Comparison of ENCODE assay signal across 29 mouse cellular contexts in the genomic region with DNA sequence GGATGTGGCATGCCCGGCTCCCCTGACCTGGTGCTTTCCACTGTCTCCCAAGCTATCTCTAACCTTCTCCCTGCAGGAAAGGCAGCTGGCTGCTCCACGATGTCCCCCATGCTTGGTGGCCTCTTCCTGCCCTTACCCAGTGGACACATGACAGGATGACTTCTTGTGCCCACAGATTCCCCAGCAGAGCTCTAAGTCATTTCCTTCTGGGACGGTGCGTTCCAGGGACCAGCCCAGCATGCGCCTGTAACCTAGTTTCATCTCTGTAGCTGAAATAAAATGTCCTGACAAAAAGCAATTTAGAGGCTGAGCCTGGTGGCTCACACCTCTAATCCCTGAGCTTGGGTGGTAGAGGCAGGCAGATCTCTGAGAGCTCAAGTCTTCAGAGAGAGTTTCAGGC. TPM values are rescaled to one million over a fixed set of nuclear protein-coding genes. Genes with fewer than 3 reads are reported as not detected.
DNase-seq lines count a peak whose midpoint lies in the region; ATAC-seq and TF ChIP-seq lines count a peak whose summit lies in the region.
"Had no signal": no experiment of that assay in that cellular context is flagged by ENCODE, and none has a peak within 500 bp of the region (broad histone marks: within the 10 kb centered on the region; RNA-seq: fewer than 3 reads in every experiment).

No protein-coding gene starts in this region.

- peak; percentile 50 to 56 for DNase-seq in cerebellum, adult 2 months
- no peak for DNase-seq in cerebellum, adult 8-10 months
- DNase-seq in neural tube, embryonic 11.5 days (ENCODE audit: low spot score): no peak
- DNase-seq in neural tube, embryonic 10.5 days (ENCODE audit: extremely low spot score, low spot score): no peak
- peak; percentile 31 to 40 for DNase-seq in cerebellum, postnatal 25 days
- no peak for DNase-seq in left cerebral cortex, adult 18-20 months (ENCODE audit: low spot score in 2 of 2)
- DNase-seq: adrenal gland, adult 8-10 months; adrenal gland, postnatal 36 days; B cell, adult 2 months; embryo, embryonic 11 days; gastrocnemius, adult 2 months; gastrocnemius, postnatal 25 days; heart, postnatal 36 days had no signal

- no peak for TF ChIP-seq CTCF in cerebellum, adult 2 months (IDR thresholded peaks at IDR 0.05; ENCODE audit: borderline replicate concordance, insufficient read depth, low read depth, low read length)

- no peak overlapping the region for H3K4me3 ChIP-seq in cerebellum, adult 2 months (replicated peaks; ENCODE audit: insufficient read depth, low read depth, low read length)
- H3K4me3 ChIP-seq in neural tube, embryonic 11.5 days (ENCODE audit: low read depth, low read length): no peak overlapping the region
- H3K4me3 ChIP-seq: embryonic facial prominence, embryonic 15.5 days; erythroblast, embryonic 14.5 days; forebrain, embryonic 10.5 days; gastrocnemius, adult 2 months; heart, embryonic 13.5 days; hindbrain, embryonic 15.5 days had no signal

- no peak for TF ChIP-seq POLR2A in cerebellum, adult 2 months (IDR thresholded peaks at IDR 0.05; ENCODE audit: borderline replicate concordance, insufficient read depth, low read length)

- no peaks in the 10 kb centered on the region for H3K36me3 ChIP-seq in neural tube, embryonic 11.5 days (ENCODE audit: control insufficient read depth, insufficient read depth, low read length)
- H3K36me3 ChIP-seq: forebrain, embryonic 10.5 days; G1E; hindbrain, embryonic 15.5 days had no signal

- H3K4me1 ChIP-seq in cerebellum, adult 2 months (ENCODE audit: control insufficient read depth, insufficient read depth, low read length): peaks cover 9% of the 10 kb centered on the region
- H3K4me1 ChIP-seq in neural tube, embryonic 11.5 days (ENCODE audit: control insufficient read depth, insufficient read depth, low read length): no peaks in the 10 kb centered on the region
- H3K4me1 ChIP-seq: embryonic facial prominence, embryonic 15.5 days; hindbrain, embryonic 15.5 days had no signal

- 31% methylated on average over 5 of the region's 5 CpGs for WGBS in cerebellum, adult 2 months
- 72% methylated on average over 5 of the region's 5 CpGs for WGBS in neural tube, embryonic 11.5 days

- no peaks in the 10 kb centered on the region for H3K27me3 ChIP-seq in cerebellum, adult 2 months (ENCODE audit: control insufficient read depth, insufficient read depth, low read length)
- no peaks in the 10 kb centered on the region for H3K27me3 ChIP-seq in neural tube, embryonic 11.5 days (ENCODE audit: control insufficient read depth, insufficient read depth, low read length)
- H3K27me3 ChIP-seq: embryonic facial prominence, embryonic 15.5 days; hindbrain, embryonic 15.5 days had no signal

- 0 out of 2 replicates have a peak overlapping the region, but pooled peaks have one; percentile 0 for H3K27ac ChIP-seq in cerebellum, adult 2 months (ENCODE audit: insufficient read depth, low read length)
- H3K27ac ChIP-seq in neural tube, embryonic 11.5 days (ENCODE audit: low read depth, low read length): 0 out of 2 replicates have a peak overlapping the region, but pooled peaks have one; percentile 1
- H3K27ac ChIP-seq: embryonic facial prominence, embryonic 15.5 days; forebrain, embryonic 10.5 days; gastrocnemius, adult 2 months; heart, embryonic 13.5 days; hindbrain, embryonic 15.5 days had no signal

- no peak for ATAC-seq in neural tube, embryonic 11.5 days (ENCODE audit: insufficient read depth, low FRiP score, low TSS enrichment)
- ATAC-seq: CD4-positive, CD25-positive, alpha-beta regulatory T cell, adult 4 months; forebrain, embryonic 14.5 days; intestine, embryonic 16.5 days had no signal

- H3K9me3 ChIP-seq in neural tube, embryonic 11.5 days (ENCODE audit: control insufficient read depth, low read length): no peaks in the 10 kb centered on the region
- H3K9me3 ChIP-seq: embryonic facial prominence, embryonic 15.5 days; forebrain, embryonic 10.5 days; G1E; heart, embryonic 13.5 days; hindbrain, embryonic 15.5 days had no signal

- no peak overlapping the region for H3K9ac ChIP-seq in neural tube, embryonic 11.5 days (ENCODE audit: low read length)
- H3K9ac ChIP-seq: embryonic facial prominence, embryonic 15.5 days; hindbrain, embryonic 15.5 days had no signal

- H3K4me2 ChIP-seq in neural tube, embryonic 11.5 days (ENCODE audit: low read depth): no peak overlapping the region
- H3K4me2 ChIP-seq: embryonic facial prominence, embryonic 15.5 days; heart, embryonic 13.5 days; hindbrain, embryonic 15.5 days had no signal

RNA-seq across cellular contexts. Expression of a gene that starts 12.4 kb away (rescaled TPM):
- 1.7 and 2.2 TPM in 2 replicates for polyA plus RNA-seq in cerebellum, adult 2 months (2012; rRNA removed)
- polyA plus RNA-seq in neural tube, embryonic 11.5 days (2014; fragmentation: Nextera tagmentation; extraction: Ambion mirVana): 2.9 and 3.3 TPM in 2 replicates
- 1 to 10 TPM; 7.3 to 8.2 TPM for total RNA-seq in left cerebral cortex, adult 18-20 months (2021)
- total RNA-seq: common myeloid progenitor, adult 5-6 weeks; gastrocnemius, adult 2 months; granulocyte monocyte progenitor cell, adult 5-6 weeks had no signal
- polyA plus RNA-seq: CD4-positive, CD25-positive, alpha-beta regulatory T cell, adult 4 months; erythroblast, embryonic 14.5 days; G1E had no signal

RNA-seq across cellular contexts. Expression of a gene that starts 19.5 kb away (rescaled TPM):
- 2.9 and 3.1 TPM in 2 replicates for polyA plus RNA-seq in cerebellum, adult 2 months (2012; rRNA removed)
- polyA plus RNA-seq in neural tube, embryonic 11.5 days (2014; fragmentation: Nextera tagmentation; extraction: Ambion mirVana): 0.24 and 0.28 TPM in 2 replicates
- 1 to 10 TPM; 1.4 to 2.0 TPM for total RNA-seq in left cerebral cortex, adult 18-20 months (2021)

RNA-seq across cellular contexts. Expression of a gene that starts 42.1 kb away (rescaled TPM):
- not detected in 2 replicates for polyA plus RNA-seq in cerebellum, adult 2 months (2012; rRNA removed)
- polyA plus RNA-seq in neural tube, embryonic 11.5 days (2014; fragmentation: Nextera tagmentation; extraction: Ambion mirVana): not detected in 2 replicates
- not detected for total RNA-seq in left cerebral cortex, adult 18-20 months (2021)
- total RNA-seq: adrenal gland, adult 8-10 months; adrenal gland, postnatal 36 days; common myeloid progenitor, adult 5-6 weeks; gastrocnemius, adult 2 months; gastrocnemius, postnatal 25 days; granulocyte monocyte progenitor cell, adult 5-6 weeks; heart, adult 8-10 months; heart, postnatal 36 days had no signal
- polyA plus RNA-seq: brain, embryonic 14.5 days; CD4-positive, CD25-positive, alpha-beta regulatory T cell, adult 4 months; embryonic facial prominence, embryonic 11.5 days; embryonic facial prominence, embryonic 15.5 days; erythroblast, embryonic 14.5 days; forebrain, embryonic 10.5 days; forebrain, embryonic 14.5 days; G1E; heart, embryonic 13.5 days; heart, postnatal 0 days; hindbrain, embryonic 11.5 days; hindbrain, embryonic 15.5 days had no signal

Comparison
In these comparisons a context has a peak if more than half of its experiments do, and no peak if none do; other contexts are left out.
1. DNase-seq: peak in cerebellum, adult 2 months (2 of 2) and cerebellum, postnatal 25 days (2 of 2); none in cerebellum, adult 8-10 months (single experiment), neural tube, embryonic 11.5 days (single experiment), neural tube, embryonic 10.5 days (single experiment) and left cerebral cortex, adult 18-20 months (0 of 2).